Mouse (Mus musculus): Measurements from ENCODE around the gene Map7. TPM values are rescaled to one million over a fixed set of nuclear protein-coding genes. Genes with fewer than 3 reads are reported as not detected.

Map7 gene
- polyA plus RNA-seq, 1 experiment from 2014 or later: 6.7 TPM

DNA sequence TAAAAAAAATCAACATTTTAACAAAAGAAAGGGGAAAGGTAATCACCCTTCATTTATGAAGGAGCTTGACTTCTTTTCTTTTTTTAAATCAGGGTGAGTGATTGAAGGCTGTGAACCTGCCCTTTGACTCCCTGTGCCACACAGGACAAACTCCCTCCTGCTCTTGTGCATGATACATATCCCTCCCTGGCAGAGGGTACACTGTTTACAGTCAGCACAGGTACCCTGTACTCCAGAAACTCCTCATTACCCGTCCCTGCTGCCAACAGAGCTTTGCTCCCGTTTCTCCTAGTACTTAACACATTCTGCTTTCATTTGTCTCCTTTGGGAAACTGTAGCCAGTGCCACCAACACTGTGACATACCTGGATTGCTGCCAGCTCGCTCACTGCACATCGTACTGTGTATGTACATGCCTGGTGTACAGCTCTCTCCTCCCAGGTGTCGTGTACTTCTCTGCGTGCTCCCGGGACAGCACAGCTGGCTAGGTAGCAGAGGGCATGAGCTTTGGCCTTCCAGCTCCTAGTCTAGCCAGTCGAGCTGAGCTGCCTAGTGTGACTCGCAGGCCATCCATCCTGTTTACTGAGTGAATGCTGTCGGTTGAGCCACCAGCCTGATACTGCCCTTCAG lies 72.3 kb downstream of the Map7 start:
- ATAC-seq (ENCODE audit: low FRiP score) (no peak), DNase-seq (ENCODE audit: low spot score) (no peak)
- H3K27ac ChIP-seq (ENCODE audit: low read depth, low read length): no peak overlapping the region
- no peaks in the 10 kb centered on the region for H3K36me3 ChIP-seq (ENCODE audit: control insufficient read depth, insufficient read depth, low read length)
- H3K9ac ChIP-seq (ENCODE audit: low read depth, low read length): no peak overlapping the region
- no peaks in the 10 kb centered on the region for H3K27me3 ChIP-seq (ENCODE audit: control insufficient read depth, insufficient read depth, low read length)
- H3K4me2 ChIP-seq (replicated peaks; ENCODE audit: low read depth, low read length): no peak overlapping the region
- no peaks in the 10 kb centered on the region for H3K4me1 ChIP-seq (replicated peaks; ENCODE audit: control insufficient read depth, insufficient read depth, low read length)
- no peak overlapping the region for H3K4me3 ChIP-seq (ENCODE audit: low read depth, low read length)
- H3K9me3 ChIP-seq (ENCODE audit: control insufficient read depth, low read length): no peaks in the 10 kb centered on the region
- WGBS: 77% methylated on average over 10 of the region's 10 CpGs

- no peak for DNase-seq (ENCODE audit: low spot score)
- Histone ChIP-seq H3K4me1 (replicated peaks; ENCODE audit: control insufficient read depth, insufficient read depth, low read length) (no peaks in the 10 kb centered on the region), H3K27ac (ENCODE audit: low read depth, low read length) (no peak overlapping the region), H3K36me3 (ENCODE audit: control insufficient read depth, insufficient read depth, low read length) (no peaks in the 10 kb centered on the region), H3K9ac (ENCODE audit: low read depth, low read length) (no peak overlapping the region), H3K4me2 (replicated peaks; ENCODE audit: low read depth, low read length) (no peak overlapping the region), H3K4me3 (ENCODE audit: low read depth, low read length) (no peak overlapping the region), H3K27me3 (ENCODE audit: control insufficient read depth, insufficient read depth, low read length) (no peaks in the 10 kb centered on the region), H3K9me3 (ENCODE audit: control insufficient read depth, low read length) (no peaks in the 10 kb centered on the region)
- 76% methylated on average over 4 of the region's 4 CpGs for WGBS
- no peak for ATAC-seq (ENCODE audit: low FRiP score)
These were observed 73.7 kb downstream of the Map7 start for GRCm38 (mm10) chr10:20222011-20222410.

GRCm38 (mm10) chr10:20226728-20227127 lies 78.5 kb downstream of the Map7 start:
- Histone ChIP-seq H3K27ac (ENCODE audit: low read depth, low read length) (no peak overlapping the region), H3K4me3 (ENCODE audit: low read depth, low read length) (no peak overlapping the region), H3K36me3 (ENCODE audit: control insufficient read depth, insufficient read depth, low read length) (no peaks in the 10 kb centered on the region), H3K9me3 (ENCODE audit: control insufficient read depth, low read length) (no peaks in the 10 kb centered on the region), H3K9ac (ENCODE audit: low read depth, low read length) (no peak overlapping the region), H3K4me2 (replicated peaks; ENCODE audit: low read depth, low read length) (no peak overlapping the region), H3K27me3 (ENCODE audit: control insufficient read depth, insufficient read depth, low read length) (no peaks in the 10 kb centered on the region), H3K4me1 (replicated peaks; ENCODE audit: control insufficient read depth, insufficient read depth, low read length) (no peaks in the 10 kb centered on the region)
- WGBS: 61% methylated on average over 4 of the region's 4 CpGs
- ATAC-seq (ENCODE audit: low FRiP score) (no peak), DNase-seq (ENCODE audit: low spot score) (no peak)

DNA sequence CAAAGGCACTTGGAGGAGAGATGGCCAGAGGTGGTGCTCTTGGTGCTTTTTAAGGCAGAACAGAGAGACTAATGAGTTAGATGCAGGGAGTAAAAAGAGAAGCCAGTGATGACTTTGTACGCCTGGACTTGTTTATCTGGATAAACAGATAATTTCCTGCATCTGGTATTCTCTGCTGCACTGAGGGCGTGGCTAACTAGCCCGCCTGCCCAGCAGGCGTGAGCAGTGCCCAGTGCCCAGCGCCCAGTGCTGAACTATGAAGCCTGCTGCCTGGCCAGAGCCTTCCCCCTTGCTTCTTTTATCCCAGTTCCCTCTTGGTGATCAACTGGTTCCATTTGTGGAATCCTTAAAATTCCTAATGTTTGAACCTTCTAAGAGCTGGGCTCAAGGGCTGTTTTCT lies 81.8 kb downstream of the Map7 start:
- H3K9me3 ChIP-seq (ENCODE audit: control insufficient read depth, low read length): no peaks in the 10 kb centered on the region
- H3K9ac ChIP-seq (ENCODE audit: low read depth, low read length): no peak overlapping the region
- no peak overlapping the region for H3K4me3 ChIP-seq (ENCODE audit: low read depth, low read length)
- H3K4me1 ChIP-seq (replicated peaks; ENCODE audit: control insufficient read depth, insufficient read depth, low read length): no peaks in the 10 kb centered on the region
- 87% methylated on average over 5 of the region's 5 CpGs for WGBS
- ATAC-seq (ENCODE audit: low FRiP score): no peak
- no peak overlapping the region for H3K4me2 ChIP-seq (replicated peaks; ENCODE audit: low read depth, low read length)
- no peaks in the 10 kb centered on the region for H3K36me3 ChIP-seq (ENCODE audit: control insufficient read depth, insufficient read depth, low read length)
- H3K27me3 ChIP-seq (ENCODE audit: control insufficient read depth, insufficient read depth, low read length): no peaks in the 10 kb centered on the region
- H3K27ac ChIP-seq (ENCODE audit: low read depth, low read length): no peak overlapping the region
- no peak for DNase-seq (ENCODE audit: low spot score)

DNA sequence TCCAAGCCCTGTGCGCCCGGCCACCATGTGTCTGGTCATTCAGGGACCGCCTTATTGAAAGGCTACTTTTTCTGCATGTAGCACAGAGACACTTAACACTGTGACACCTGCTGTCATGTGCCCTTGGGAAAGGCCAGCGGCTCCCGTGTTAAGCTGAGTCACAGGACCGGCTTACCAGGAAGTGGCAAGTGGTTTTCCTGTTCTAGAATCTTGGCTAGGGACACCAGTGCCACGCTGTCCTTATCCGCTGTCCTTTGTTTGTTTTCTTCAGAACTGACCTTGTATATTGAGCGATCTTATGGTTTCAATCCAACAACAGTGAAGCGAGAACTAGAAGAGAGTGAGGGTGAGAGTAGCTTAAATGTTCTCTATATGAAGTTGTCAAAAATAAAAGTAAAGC lies 85.2 kb downstream of the Map7 start:
- no peak for ATAC-seq (ENCODE audit: low FRiP score)
- no peak overlapping the region for H3K9ac ChIP-seq (ENCODE audit: low read depth, low read length)
- WGBS: 94% methylated on average over 10 of the region's 10 CpGs
- no peak overlapping the region for H3K27ac ChIP-seq (ENCODE audit: low read depth, low read length)
- no peaks in the 10 kb centered on the region for H3K27me3 ChIP-seq (ENCODE audit: control insufficient read depth, insufficient read depth, low read length)
- no peaks in the 10 kb centered on the region for H3K36me3 ChIP-seq (ENCODE audit: control insufficient read depth, insufficient read depth, low read length)
- H3K4me1 ChIP-seq (replicated peaks; ENCODE audit: control insufficient read depth, insufficient read depth, low read length): no peaks in the 10 kb centered on the region
- H3K4me3 ChIP-seq (ENCODE audit: low read depth, low read length): no peak overlapping the region
- no peak overlapping the region for H3K4me2 ChIP-seq (replicated peaks; ENCODE audit: low read depth, low read length)
- no peaks in the 10 kb centered on the region for H3K9me3 ChIP-seq (ENCODE audit: control insufficient read depth, low read length)
- DNase-seq (ENCODE audit: low spot score): no peak

DNA sequence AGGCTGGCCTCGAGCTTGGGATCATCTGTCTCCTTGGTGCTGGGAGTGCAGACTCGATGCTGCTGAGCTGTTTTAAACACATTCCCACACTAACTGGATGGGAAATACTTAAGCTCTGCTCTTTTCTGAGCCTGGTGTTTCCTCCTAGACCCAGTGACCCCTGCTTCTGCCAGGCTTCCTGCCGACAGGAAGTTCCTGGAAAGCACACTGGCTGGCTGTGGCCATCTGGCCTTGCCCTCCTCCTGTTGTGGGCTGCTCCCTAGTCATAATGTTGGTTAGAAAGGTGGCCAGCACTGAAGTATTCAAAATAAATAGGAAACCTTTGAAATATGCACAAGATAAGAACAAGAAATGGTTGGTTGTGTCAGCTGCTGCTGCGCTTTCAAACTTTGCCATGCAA lies 86.2 kb downstream of the Map7 start:
- DNase-seq (ENCODE audit: low spot score) (peak; percentile 3), ATAC-seq (ENCODE audit: low FRiP score) (no peak)
- no peak overlapping the region for H3K9ac ChIP-seq (ENCODE audit: low read depth, low read length)
- H3K27me3 ChIP-seq (ENCODE audit: control insufficient read depth, insufficient read depth, low read length): no peaks in the 10 kb centered on the region
- no peaks in the 10 kb centered on the region for H3K4me1 ChIP-seq (replicated peaks; ENCODE audit: control insufficient read depth, insufficient read depth, low read length)
- no peaks in the 10 kb centered on the region for H3K36me3 ChIP-seq (ENCODE audit: control insufficient read depth, insufficient read depth, low read length)
- no peaks in the 10 kb centered on the region for H3K9me3 ChIP-seq (ENCODE audit: control insufficient read depth, low read length)
- H3K4me3 ChIP-seq (ENCODE audit: low read depth, low read length): no peak overlapping the region
- no peak overlapping the region for H3K27ac ChIP-seq (ENCODE audit: low read depth, low read length)
- no peak overlapping the region for H3K4me2 ChIP-seq (replicated peaks; ENCODE audit: low read depth, low read length)
- WGBS: 77% methylated on average over 4 of the region's 4 CpGs

DNA sequence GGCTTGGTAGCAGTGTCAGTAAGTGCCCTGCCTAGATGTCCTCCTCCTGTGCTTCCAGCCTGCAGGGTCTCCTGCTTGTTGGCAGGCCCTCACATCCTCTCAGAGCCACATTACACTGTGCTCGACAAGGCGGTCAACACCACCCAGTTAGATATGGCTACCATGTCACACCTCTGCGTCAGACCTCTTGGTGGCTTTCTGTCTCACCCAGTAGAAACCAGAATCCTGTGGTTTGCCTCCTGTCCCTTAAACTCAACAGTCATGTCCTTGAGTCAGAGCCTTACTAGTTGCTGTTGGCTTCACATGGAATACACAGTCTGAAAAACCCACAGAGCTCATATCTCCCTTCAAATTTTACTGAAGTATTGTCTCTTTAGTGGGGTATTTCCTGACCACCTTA lies 87.4 kb downstream of the Map7 start:
- H3K4me2 ChIP-seq (replicated peaks; ENCODE audit: low read depth, low read length): no peak overlapping the region
- no peak overlapping the region for H3K4me3 ChIP-seq (ENCODE audit: low read depth, low read length)
- no peak overlapping the region for H3K27ac ChIP-seq (ENCODE audit: low read depth, low read length)
- H3K27me3 ChIP-seq (ENCODE audit: control insufficient read depth, insufficient read depth, low read length): no peaks in the 10 kb centered on the region
- H3K9ac ChIP-seq (ENCODE audit: low read depth, low read length): no peak overlapping the region
- ATAC-seq (ENCODE audit: low FRiP score) (no peak), DNase-seq (ENCODE audit: low spot score) (no peak)
- H3K9me3 ChIP-seq (ENCODE audit: control insufficient read depth, low read length): no peaks in the 10 kb centered on the region
- H3K36me3 ChIP-seq (ENCODE audit: control insufficient read depth, insufficient read depth, low read length): no peaks in the 10 kb centered on the region
- WGBS: 96% methylated on average over 3 of the region's 3 CpGs
- no peaks in the 10 kb centered on the region for H3K4me1 ChIP-seq (replicated peaks; ENCODE audit: control insufficient read depth, insufficient read depth, low read length)

DNA sequence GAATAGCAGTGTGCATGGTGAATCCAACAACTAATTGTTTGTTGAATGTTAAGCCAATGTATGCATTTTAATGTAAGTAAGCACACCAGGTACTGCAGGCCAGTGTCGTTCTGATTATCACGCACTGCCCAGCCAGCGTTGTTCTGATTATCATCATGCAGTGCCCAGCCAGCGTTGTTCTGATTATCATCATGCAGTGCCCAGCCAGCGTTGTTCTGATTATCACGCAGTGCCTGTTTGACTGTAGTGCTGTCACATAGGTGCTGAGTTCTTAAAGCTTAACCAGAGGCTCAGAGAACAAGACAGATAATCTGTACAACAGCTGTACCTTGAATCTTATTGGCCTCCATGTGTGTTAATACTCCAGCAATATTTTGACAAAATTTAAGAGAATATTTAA lies 88.0 kb downstream of the Map7 start:
- Histone ChIP-seq H3K4me3 (ENCODE audit: low read depth, low read length) (no peak overlapping the region), H3K4me2 (replicated peaks; ENCODE audit: low read depth, low read length) (no peak overlapping the region), H3K27me3 (ENCODE audit: control insufficient read depth, insufficient read depth, low read length) (no peaks in the 10 kb centered on the region), H3K36me3 (ENCODE audit: control insufficient read depth, insufficient read depth, low read length) (no peaks in the 10 kb centered on the region), H3K4me1 (replicated peaks; ENCODE audit: control insufficient read depth, insufficient read depth, low read length) (no peaks in the 10 kb centered on the region), H3K9ac (ENCODE audit: low read depth, low read length) (no peak overlapping the region), H3K27ac (ENCODE audit: low read depth, low read length) (no peak overlapping the region), H3K9me3 (ENCODE audit: control insufficient read depth, low read length) (no peaks in the 10 kb centered on the region)
- 95% methylated on average over 6 of the region's 6 CpGs for WGBS
- no peak for ATAC-seq (ENCODE audit: low FRiP score)
- no peak for DNase-seq (ENCODE audit: low spot score)

- DNase-seq (ENCODE audit: low spot score) (no peak), ATAC-seq (ENCODE audit: low FRiP score) (no peak)
- no peak overlapping the region for H3K27ac ChIP-seq (ENCODE audit: low read depth, low read length)
- no peaks in the 10 kb centered on the region for H3K27me3 ChIP-seq (ENCODE audit: control insufficient read depth, insufficient read depth, low read length)
- H3K4me2 ChIP-seq (replicated peaks; ENCODE audit: low read depth, low read length): no peak overlapping the region
- H3K9ac ChIP-seq (ENCODE audit: low read depth, low read length): no peak overlapping the region
- H3K36me3 ChIP-seq (ENCODE audit: control insufficient read depth, insufficient read depth, low read length): no peaks in the 10 kb centered on the region
- 72% methylated on average over 5 of the region's 5 CpGs for WGBS
- no peaks in the 10 kb centered on the region for H3K4me1 ChIP-seq (replicated peaks; ENCODE audit: control insufficient read depth, insufficient read depth, low read length)
- H3K4me3 ChIP-seq (ENCODE audit: low read depth, low read length): no peak overlapping the region
- no peaks in the 10 kb centered on the region for H3K9me3 ChIP-seq (ENCODE audit: control insufficient read depth, low read length)
These were observed 90.0 kb downstream of the Map7 start for GRCm38 (mm10) chr10:20238281-20238680.
